Mouse (Mus musculus): ENCODE measurements around the gene Lmo7. TPM values are rescaled to one million over a fixed set of nuclear protein-coding genes. Genes with fewer than 3 reads are reported as not detected.

Lmo7 gene
- polyA plus RNA-seq, 1 experiment from 2014 or later: 24.5 TPM

DNA sequence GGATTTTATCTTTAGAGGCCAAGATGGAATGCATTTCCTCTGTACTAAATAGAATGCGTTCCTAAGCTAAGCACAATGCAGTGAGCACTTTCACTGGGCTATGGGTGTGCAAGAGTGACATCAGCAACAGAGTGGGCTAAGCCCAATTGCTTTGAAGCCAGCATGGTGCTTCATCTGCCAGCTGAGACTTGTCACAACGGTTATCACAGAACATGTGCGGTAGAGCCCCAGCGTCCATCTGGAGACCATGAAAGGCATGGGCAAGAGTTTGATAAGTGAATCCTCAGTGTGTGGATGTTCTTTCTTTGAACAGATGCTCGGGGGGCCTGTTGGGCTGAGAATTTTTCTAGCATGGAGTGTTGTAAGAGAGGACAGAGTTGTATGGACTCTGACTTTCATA is 86.7 kb downstream of the Lmo7 start:
- H3K4me2 ChIP-seq (replicated peaks; ENCODE audit: low read depth): no peak overlapping the region
- H3K27ac ChIP-seq (ENCODE audit: low read depth, low read length): no peak overlapping the region

DNA sequence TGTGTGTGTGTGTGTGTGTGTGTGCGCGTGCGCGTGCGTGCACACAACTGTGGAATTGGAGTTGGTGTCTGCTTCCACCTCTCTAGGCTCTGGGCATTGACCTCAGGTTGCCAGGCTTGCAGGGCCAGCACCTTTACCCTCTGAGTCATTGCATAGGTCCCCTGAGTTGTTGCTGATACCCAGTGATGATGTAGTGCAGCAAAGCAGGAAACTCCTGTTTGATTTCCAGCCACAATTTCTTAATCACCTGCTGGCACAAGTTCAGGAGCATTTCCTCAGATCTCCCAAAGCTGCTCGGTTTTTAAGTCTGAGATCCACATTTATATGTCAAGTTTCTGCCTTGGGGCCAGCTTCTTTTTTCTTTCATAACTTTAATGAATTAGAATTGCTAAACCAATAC is 92.6 kb downstream of the Lmo7 start:
- peak; percentile 70 for ATAC-seq
- no peaks in the 10 kb centered on the region for H3K27me3 ChIP-seq (replicated peaks; ENCODE audit: control insufficient read depth, insufficient read depth, low read length)
- H3K4me2 ChIP-seq (replicated peaks; ENCODE audit: low read depth): no peak overlapping the region
- no peak overlapping the region for H3K27ac ChIP-seq (ENCODE audit: low read depth, low read length)
- 80% methylated on average over 6 of the region's 6 CpGs for WGBS
- no peak overlapping the region for H3K9ac ChIP-seq (ENCODE audit: low read depth, low read length)
- TF ChIP-seq CTCF (IDR thresholded peaks at IDR 0.05; ENCODE audit: low read depth): no peak
- no peaks in the 10 kb centered on the region for H3K9me3 ChIP-seq (ENCODE audit: control insufficient read depth)
- no peaks in the 10 kb centered on the region for H3K36me3 ChIP-seq (ENCODE audit: control insufficient read depth, insufficient read depth)
- H3K4me1 ChIP-seq (replicated peaks; ENCODE audit: control insufficient read depth, insufficient read depth, low read length): 0 out of 2 replicates have a peak, but pooled peaks cover 3% of the 10 kb centered on the region
- no peak overlapping the region for H3K4me3 ChIP-seq (ENCODE audit: low read depth, low read length)

More for the DNA sequence above, 86.7 kb downstream of the Lmo7 start:
- no peaks in the 10 kb centered on the region for H3K27me3 ChIP-seq (replicated peaks; ENCODE audit: control insufficient read depth, insufficient read depth, low read length)
- no peak overlapping the region for H3K4me3 ChIP-seq (ENCODE audit: low read depth, low read length)
- no peak for ATAC-seq
- H3K4me1 ChIP-seq (replicated peaks; ENCODE audit: control insufficient read depth, insufficient read depth, low read length): no peaks in the 10 kb centered on the region
- no peak overlapping the region for H3K9ac ChIP-seq (ENCODE audit: low read depth, low read length)
- no peaks in the 10 kb centered on the region for H3K9me3 ChIP-seq (ENCODE audit: control insufficient read depth)
- H3K36me3 ChIP-seq (ENCODE audit: control insufficient read depth, insufficient read depth): no peaks in the 10 kb centered on the region
- TF ChIP-seq CTCF (IDR thresholded peaks at IDR 0.05; ENCODE audit: low read depth): no peak
- WGBS: 82% methylated on average over 5 of the region's 5 CpGs

DNA sequence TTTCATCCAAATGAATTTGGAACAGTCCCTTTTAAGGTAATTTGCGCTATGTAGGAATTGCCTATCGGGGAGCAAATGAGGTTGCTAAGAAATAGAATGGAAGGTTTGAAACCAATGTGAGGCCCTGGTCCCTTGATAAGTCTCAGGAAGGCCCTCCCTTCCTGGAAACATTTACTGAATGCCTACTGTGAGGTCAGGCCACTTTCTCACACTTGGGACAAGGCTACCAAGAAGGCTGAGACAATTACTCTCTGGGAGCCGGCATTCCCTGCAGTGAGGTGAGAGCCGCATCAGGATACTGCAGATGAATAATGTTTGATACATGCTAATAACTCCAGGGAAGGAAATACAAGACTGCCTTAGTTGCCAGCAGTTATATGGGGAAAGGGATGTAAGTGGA is 93.1 kb downstream of the Lmo7 start:
- Histone ChIP-seq H3K27ac (ENCODE audit: low read depth, low read length) (no peak overlapping the region), H3K4me2 (replicated peaks; ENCODE audit: low read depth) (no peak overlapping the region), H3K27me3 (replicated peaks; ENCODE audit: control insufficient read depth, insufficient read depth, low read length) (no peaks in the 10 kb centered on the region), H3K9ac (ENCODE audit: low read depth, low read length) (no peak overlapping the region), H3K36me3 (ENCODE audit: control insufficient read depth, insufficient read depth) (no peaks in the 10 kb centered on the region), H3K4me1 (replicated peaks; ENCODE audit: control insufficient read depth, insufficient read depth, low read length) (0 out of 2 replicates have a peak, but pooled peaks cover 3% of the 10 kb centered on the region), H3K9me3 (ENCODE audit: control insufficient read depth) (no peaks in the 10 kb centered on the region), H3K4me3 (ENCODE audit: low read depth, low read length) (no peak overlapping the region)
- no peak for ATAC-seq
- no peak for TF ChIP-seq CTCF (IDR thresholded peaks at IDR 0.05; ENCODE audit: low read depth)
- WGBS: 74% methylated on average over 4 of the region's 4 CpGs

DNA sequence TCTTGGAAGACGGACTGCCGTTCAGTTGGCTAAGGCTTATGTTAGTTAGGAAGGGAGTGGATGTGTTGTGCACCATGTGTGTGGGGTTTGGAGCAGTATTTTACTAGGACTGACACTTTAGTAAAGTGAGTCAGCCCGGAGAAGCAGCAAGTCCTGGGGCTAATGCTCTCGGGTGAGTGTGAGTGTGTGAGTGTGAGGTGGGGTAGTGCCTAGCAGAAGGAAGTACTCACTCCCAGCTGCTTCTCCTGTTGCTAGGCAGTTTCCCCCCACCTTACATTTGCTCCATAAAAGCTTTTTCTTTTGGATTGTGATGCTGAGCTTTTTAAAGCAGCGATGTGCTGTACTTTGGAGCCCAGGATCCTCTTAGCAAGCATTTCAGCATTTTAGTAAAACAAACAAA is 99.9 kb downstream of the Lmo7 start:
- no peaks in the 10 kb centered on the region for H3K36me3 ChIP-seq (ENCODE audit: control insufficient read depth, insufficient read depth)
- WGBS: 72% methylated on average over 5 of the region's 5 CpGs
- H3K27ac ChIP-seq (ENCODE audit: low read depth, low read length): no peak overlapping the region
- no peak overlapping the region for H3K4me3 ChIP-seq (ENCODE audit: low read depth, low read length)
- H3K9ac ChIP-seq (ENCODE audit: low read depth, low read length): no peak overlapping the region
- ATAC-seq: no peak
- no peaks in the 10 kb centered on the region for H3K27me3 ChIP-seq (replicated peaks; ENCODE audit: control insufficient read depth, insufficient read depth, low read length)
- TF ChIP-seq CTCF (IDR thresholded peaks at IDR 0.05; ENCODE audit: low read depth): no peak
- H3K4me1 ChIP-seq (replicated peaks; ENCODE audit: control insufficient read depth, insufficient read depth, low read length): no peaks in the 10 kb centered on the region
- no peak overlapping the region for H3K4me2 ChIP-seq (replicated peaks; ENCODE audit: low read depth)
- no peaks in the 10 kb centered on the region for H3K9me3 ChIP-seq (ENCODE audit: control insufficient read depth)

DNA sequence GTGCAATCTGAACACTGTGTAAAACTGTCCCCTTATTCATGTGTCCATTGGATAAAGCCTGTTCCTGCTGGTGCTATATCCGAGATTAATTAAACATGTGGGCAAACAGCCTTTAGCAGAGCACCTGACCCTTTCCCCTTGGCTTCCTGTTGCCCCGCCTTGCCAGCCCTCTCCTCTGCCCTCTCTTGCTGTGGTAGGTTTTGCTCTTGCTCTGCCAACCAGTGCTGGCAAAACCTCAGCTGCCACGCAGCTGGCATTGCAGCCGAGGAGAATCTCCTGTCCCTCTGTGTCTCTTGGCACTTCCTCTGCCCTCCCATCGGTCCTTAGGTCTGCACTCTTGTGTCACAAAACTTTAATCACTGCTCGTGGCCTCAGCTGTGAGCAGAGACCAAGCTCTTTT is 100.4 kb downstream of the Lmo7 start:
- 51% methylated on average over 6 of the region's 6 CpGs for WGBS

DNA sequence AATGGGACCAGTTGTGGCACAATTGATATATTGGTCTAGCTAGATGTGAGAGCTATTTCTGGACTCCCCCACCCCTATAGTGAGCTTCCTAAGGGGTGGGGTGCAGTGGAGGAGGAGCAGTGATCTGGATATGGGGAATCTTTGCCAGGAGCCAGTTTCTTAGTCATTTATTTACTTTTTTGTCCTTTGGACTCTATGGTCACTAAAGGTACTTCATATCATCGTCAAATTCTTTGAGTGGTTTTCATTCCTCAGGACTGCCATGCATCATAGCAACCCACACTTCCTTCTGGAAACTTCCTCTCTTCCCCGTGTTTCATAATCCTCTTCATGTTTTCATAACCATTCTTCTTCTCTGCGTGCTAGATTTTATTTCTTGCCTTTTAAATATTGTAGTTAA is 104.4 kb downstream of the Lmo7 start:
- H3K9ac ChIP-seq (ENCODE audit: low read depth, low read length): no peak overlapping the region
- H3K36me3 ChIP-seq (ENCODE audit: control insufficient read depth, insufficient read depth): no peaks in the 10 kb centered on the region
- H3K4me2 ChIP-seq (replicated peaks; ENCODE audit: low read depth): no peak overlapping the region
- no peaks in the 10 kb centered on the region for H3K4me1 ChIP-seq (replicated peaks; ENCODE audit: control insufficient read depth, insufficient read depth, low read length)
- no peak for ATAC-seq
- H3K9me3 ChIP-seq (ENCODE audit: control insufficient read depth): no peaks in the 10 kb centered on the region
- no peaks in the 10 kb centered on the region for H3K27me3 ChIP-seq (replicated peaks; ENCODE audit: control insufficient read depth, insufficient read depth, low read length)
- no peak for TF ChIP-seq CTCF (IDR thresholded peaks at IDR 0.05; ENCODE audit: low read depth)
- no peak overlapping the region for H3K4me3 ChIP-seq (ENCODE audit: low read depth, low read length)
- 44% methylated on average over 3 of the region's 3 CpGs for WGBS
- H3K27ac ChIP-seq (ENCODE audit: low read depth, low read length): no peak overlapping the region

More for the DNA sequence above, 100.4 kb downstream of the Lmo7 start:
- H3K9me3 ChIP-seq (ENCODE audit: control insufficient read depth): no peaks in the 10 kb centered on the region
- no peaks in the 10 kb centered on the region for H3K36me3 ChIP-seq (ENCODE audit: control insufficient read depth, insufficient read depth)
- no peak overlapping the region for H3K4me3 ChIP-seq (ENCODE audit: low read depth, low read length)
- H3K27me3 ChIP-seq (replicated peaks; ENCODE audit: control insufficient read depth, insufficient read depth, low read length): no peaks in the 10 kb centered on the region
- no peaks in the 10 kb centered on the region for H3K4me1 ChIP-seq (replicated peaks; ENCODE audit: control insufficient read depth, insufficient read depth, low read length)
- no peak for TF ChIP-seq CTCF (IDR thresholded peaks at IDR 0.05; ENCODE audit: low read depth)
- no peak overlapping the region for H3K9ac ChIP-seq (ENCODE audit: low read depth, low read length)
- H3K27ac ChIP-seq (ENCODE audit: low read depth, low read length): no peak overlapping the region
- no peak overlapping the region for H3K4me2 ChIP-seq (replicated peaks; ENCODE audit: low read depth)
- no peak for ATAC-seq

DNA sequence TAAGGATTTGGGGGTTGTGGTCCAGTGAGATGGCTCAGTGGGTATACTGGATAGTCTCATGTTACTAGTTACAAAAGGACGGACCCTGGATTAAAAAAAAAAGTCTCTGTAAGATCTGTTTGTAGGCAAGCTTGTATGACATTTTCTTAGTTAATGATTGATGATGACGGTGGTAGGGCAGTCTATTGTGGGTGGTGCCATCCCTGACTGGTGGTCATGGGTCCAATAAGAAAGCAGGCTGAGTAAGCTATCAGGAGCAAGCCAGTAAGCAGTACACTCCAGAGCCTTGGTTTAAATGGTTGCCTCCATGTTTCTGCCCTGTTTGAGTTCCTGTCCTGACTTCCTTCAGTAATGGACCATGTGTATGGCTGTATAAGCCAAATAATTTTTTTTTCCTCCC is 106.6 kb downstream of the Lmo7 start:
- H3K4me2 ChIP-seq (replicated peaks; ENCODE audit: low read depth): peak overlapping the region; percentile 40
- WGBS: 35% methylated on average over 2 of the region's 2 CpGs
- H3K27ac ChIP-seq (ENCODE audit: low read depth, low read length): peak overlapping the region; percentile 65
- no peaks in the 10 kb centered on the region for H3K4me1 ChIP-seq (replicated peaks; ENCODE audit: control insufficient read depth, insufficient read depth, low read length)
- no peaks in the 10 kb centered on the region for H3K9me3 ChIP-seq (ENCODE audit: control insufficient read depth)
- no peak overlapping the region for H3K9ac ChIP-seq (ENCODE audit: low read depth, low read length)
- TF ChIP-seq CTCF (IDR thresholded peaks at IDR 0.05; ENCODE audit: low read depth): no peak
- H3K36me3 ChIP-seq (ENCODE audit: control insufficient read depth, insufficient read depth): no peaks in the 10 kb centered on the region
- peak; percentile 61 for ATAC-seq
- no peaks in the 10 kb centered on the region for H3K27me3 ChIP-seq (replicated peaks; ENCODE audit: control insufficient read depth, insufficient read depth, low read length)
- H3K4me3 ChIP-seq (ENCODE audit: low read depth, low read length): no peak overlapping the region

Measured in intestine, postnatal 0 days (tissue).